Mouse (Mus musculus) kidney, adult 2 months (tissue): ENCODE measurements around the gene Zgpat.

Experiments used
- CTCF ChIP-seq: fragments of 200-500 bp; conservative IDR thresholded peaks from 2 replicates; pipeline ENCODE4 v1.5.1; 2011; ENCODE audit warnings: low read depth, mild to moderate bottlenecking, control low read depth, low read length, moderate library complexity, mixed read lengths; ENCODE audit not compliant: insufficient read depth, insufficient read length
- POLR2A ChIP-seq: fragments of 200-500 bp; IDR thresholded peaks from one replicate; pipeline ENCODE4 v1.6.1; 2011; ENCODE audit warnings: low read depth, low read length, control low read depth

- TF ChIP-seq POLR2A (no peak), CTCF (no peak)
Observed at GRCm38 (mm10) chr2:181391022-181391421, 26.3 kb downstream of the Zgpat start.
